Mouse (Mus musculus): ENCODE measurements around the gene Tshz2.

DNA sequence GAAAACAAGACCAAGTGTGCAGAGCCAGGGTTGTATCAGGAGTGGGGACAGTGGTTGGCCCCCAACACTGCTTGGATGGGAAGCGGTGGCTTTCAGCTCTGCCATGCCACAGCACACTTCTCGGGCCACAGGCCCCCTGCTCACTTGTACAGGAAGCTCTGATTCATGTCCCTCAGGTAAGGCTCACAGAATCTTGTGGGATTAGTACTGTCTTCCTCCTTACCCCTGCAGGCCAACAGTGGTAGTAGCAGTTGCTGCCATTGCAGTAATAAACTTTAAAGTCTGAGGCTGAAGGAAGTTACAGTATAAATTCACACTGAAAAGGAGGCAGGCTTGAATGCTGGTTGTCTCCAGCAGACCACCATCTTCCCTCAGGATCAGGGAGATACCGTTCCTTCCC is 216.7 kb downstream of the Tshz2 start:
- TF ChIP-seq EP300 (IDR thresholded peaks at IDR 0.05), result no peak
- no peak for TF ChIP-seq CTCF (IDR thresholded peaks at IDR 0.05)

All from lung, postnatal 0 days (tissue).